Mouse (Mus musculus): Measurements from ENCODE around the gene Nxnl1. TPM values are rescaled to one million over a fixed set of nuclear protein-coding genes. Genes with fewer than 3 reads are reported as not detected.
A peak's percentile ranks its signal among the peaks of the same experiment; 100 is the strongest.

Nxnl1 gene
- 0.10 TPM in 1 of 2 replicates, not detected in the other for polyA plus RNA-seq (2015; fragmentation: Nextera tagmentation; extraction: Ambion mirVana)

DNA sequence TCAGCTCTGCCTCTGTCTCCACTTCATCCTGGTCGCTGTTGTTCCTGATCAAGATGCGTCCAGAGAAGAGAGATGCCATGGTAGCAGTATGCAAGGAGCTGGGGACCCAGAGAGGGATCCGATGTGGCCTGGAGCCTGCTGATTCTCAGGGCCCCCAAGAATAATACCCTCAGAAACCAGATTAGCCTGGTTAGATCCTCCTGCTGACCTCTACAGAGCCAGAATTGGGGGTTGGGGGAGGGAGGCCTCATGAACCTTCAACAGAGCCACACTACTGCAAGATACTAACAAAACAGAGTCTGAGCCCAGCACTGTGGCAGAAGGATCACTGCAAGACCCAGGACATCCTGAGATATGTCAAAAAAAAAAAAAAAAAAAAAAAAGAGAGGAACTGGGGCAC, at the start of gene Nxnl1:
Gene Nxnl1, minus strand, starts transcription at position 101 of the 400 bp plus-strand sequence.
- H3K4me1 ChIP-seq (replicated peaks; ENCODE audit: control insufficient read depth, insufficient read depth, low read length): peaks cover 13% of the 10 kb centered on the region
- H3K36me3 ChIP-seq (ENCODE audit: control insufficient read depth, insufficient read depth, low read length): no peaks in the 10 kb centered on the region
- no peak for ATAC-seq (ENCODE audit: low read depth)
- no peak within 1 kb of the TSS for H3K4me3 ChIP-seq (ENCODE audit: low read length)
- no peak within 1 kb of the TSS for H3K4me2 ChIP-seq (ENCODE audit: low read depth, low read length)
- 0 out of 2 replicates have a peak, but pooled peaks cover 2% of the 10 kb centered on the region for H3K9me3 ChIP-seq (ENCODE audit: control insufficient read depth, low read length)
- H3K9ac ChIP-seq (ENCODE audit: low read length): no peak within 1 kb of the TSS
- 62% methylated on average over 3 of the region's 3 CpGs for WGBS
- H3K27ac ChIP-seq (ENCODE audit: low read length): no peak within 1 kb of the TSS
- peaks cover 15% of the 10 kb centered on the region for H3K27me3 ChIP-seq (ENCODE audit: control insufficient read depth, insufficient read depth, low read depth, low read length)

- WGBS: 35% methylated on average over 4 of the region's 4 CpGs
- Histone ChIP-seq H3K9me3 (ENCODE audit: control insufficient read depth, low read length) (no peaks in the 10 kb centered on the region), H3K36me3 (ENCODE audit: control insufficient read depth, insufficient read depth, low read length) (peaks cover 22% of the 10 kb centered on the region), H3K4me3 (ENCODE audit: low read length) (no peak overlapping the region), H3K9ac (ENCODE audit: low read length) (no peak overlapping the region), H3K4me2 (ENCODE audit: low read depth, low read length) (no peak overlapping the region), H3K27me3 (ENCODE audit: control insufficient read depth, insufficient read depth, low read depth, low read length) (no peaks in the 10 kb centered on the region), H3K4me1 (replicated peaks; ENCODE audit: control insufficient read depth, insufficient read depth, low read length) (peaks cover 12% of the 10 kb centered on the region), H3K27ac (ENCODE audit: low read length) (no peak overlapping the region)
- no peak for ATAC-seq (ENCODE audit: low read depth)
These were observed 47.0 kb upstream of the Nxnl1 start for GRCm38 (mm10) chr8:71613418-71613817.

GRCm38 (mm10) chr8:71612141-71612540, 45.7 kb upstream of the Nxnl1 start:
- Histone ChIP-seq H3K27ac (ENCODE audit: low read length) (no peak overlapping the region), H3K36me3 (ENCODE audit: control insufficient read depth, insufficient read depth, low read length) (peaks cover 10% of the 10 kb centered on the region; the same call in 1 of the 2 replicates), H3K27me3 (ENCODE audit: control insufficient read depth, insufficient read depth, low read depth, low read length) (no peaks in the 10 kb centered on the region), H3K4me3 (ENCODE audit: low read length) (peak overlapping the region; percentile 85), H3K9me3 (ENCODE audit: control insufficient read depth, low read length) (no peaks in the 10 kb centered on the region), H3K4me1 (replicated peaks; ENCODE audit: control insufficient read depth, insufficient read depth, low read length) (peaks cover 12% of the 10 kb centered on the region), H3K9ac (ENCODE audit: low read length) (peak overlapping the region; percentile 88), H3K4me2 (ENCODE audit: low read depth, low read length) (peak overlapping the region; percentile 65)
- WGBS: 25% methylated on average over 5 of the region's 5 CpGs
- ATAC-seq (ENCODE audit: low read depth): no peak

DNA sequence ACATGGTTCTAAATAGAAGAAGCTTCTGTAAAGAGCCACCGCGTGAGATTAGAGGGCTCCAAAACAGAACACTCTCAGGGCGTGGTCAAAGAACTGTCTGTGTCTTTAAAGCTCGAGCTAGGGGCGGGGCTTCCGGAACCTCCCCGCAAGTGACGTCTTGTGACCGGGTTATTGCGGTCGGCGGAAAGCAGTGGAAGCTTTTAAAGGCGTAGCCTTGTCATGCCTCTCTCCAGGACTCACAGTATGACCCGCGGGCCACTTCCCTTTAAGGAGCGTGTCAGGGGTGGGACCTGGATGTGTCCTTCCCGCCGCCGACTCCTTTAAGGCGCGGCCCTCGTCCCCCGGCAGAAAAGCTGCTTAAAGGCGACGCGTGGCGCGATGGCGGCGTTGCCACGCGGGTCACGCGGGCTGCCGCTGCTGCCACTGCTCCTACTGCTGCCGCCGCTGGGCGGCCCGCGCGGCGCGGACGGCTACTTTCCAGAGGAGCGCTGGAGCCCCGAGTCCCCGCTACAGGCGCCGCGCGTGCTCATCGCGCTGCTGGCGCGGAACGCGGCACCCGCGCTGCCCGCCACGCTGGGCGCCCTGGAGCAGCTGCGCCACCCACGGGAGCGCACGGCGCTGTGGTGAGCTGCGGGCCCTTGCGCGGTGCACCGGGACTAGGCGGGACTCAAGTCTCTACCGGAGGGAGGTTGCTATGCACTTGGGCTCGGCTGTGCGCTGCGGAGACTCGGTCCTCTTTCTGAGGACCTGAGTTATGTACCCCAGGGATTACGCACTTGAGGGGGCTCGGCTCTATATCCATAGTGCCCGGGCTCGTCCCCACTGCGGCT, 44.6 kb upstream of the Nxnl1 start, which contains the start of gene Colgalt1:
Gene Colgalt1, plus strand, starts transcription at position 177 of the 830 bp plus-strand sequence.
- H3K4me1 ChIP-seq (replicated peaks; ENCODE audit: control insufficient read depth, insufficient read depth, low read length): peaks cover 12% of the 10 kb centered on the region
- H3K27ac ChIP-seq (ENCODE audit: low read length): peak within 1 kb of the TSS; percentile 84
- no peaks in the 10 kb centered on the region for H3K27me3 ChIP-seq (ENCODE audit: control insufficient read depth, insufficient read depth, low read depth, low read length)
- peak within 1 kb of the TSS; percentile 65 for H3K4me2 ChIP-seq (ENCODE audit: low read depth, low read length)
- ATAC-seq (ENCODE audit: low read depth): peak; percentile 99
- peak within 1 kb of the TSS; percentile 88 for H3K9ac ChIP-seq (ENCODE audit: low read length)
- WGBS: under 1% methylated on average over 81 of the region's 82 CpGs
- H3K36me3 ChIP-seq (ENCODE audit: control insufficient read depth, insufficient read depth, low read length): peaks cover 8% of the 10 kb centered on the region; the same call in 1 of the 2 replicates
- peak within 1 kb of the TSS; percentile 85 for H3K4me3 ChIP-seq (ENCODE audit: low read length)
- no peaks in the 10 kb centered on the region for H3K9me3 ChIP-seq (ENCODE audit: control insufficient read depth, low read length)

GRCm38 (mm10) chr8:71604021-71604420, 37.6 kb upstream of the Nxnl1 start:
- Histone ChIP-seq H3K9me3 (ENCODE audit: control insufficient read depth, low read length) (no peaks in the 10 kb centered on the region), H3K4me1 (replicated peaks; ENCODE audit: control insufficient read depth, insufficient read depth, low read length) (peaks cover 17% of the 10 kb centered on the region), H3K27me3 (ENCODE audit: control insufficient read depth, insufficient read depth, low read depth, low read length) (peaks cover 19% of the 10 kb centered on the region), H3K36me3 (ENCODE audit: control insufficient read depth, insufficient read depth, low read length) (no peaks in the 10 kb centered on the region), H3K4me2 (ENCODE audit: low read depth, low read length) (no peak overlapping the region), H3K27ac (ENCODE audit: low read length) (no peak overlapping the region), H3K9ac (ENCODE audit: low read length) (no peak overlapping the region), H3K4me3 (ENCODE audit: low read length) (no peak overlapping the region)
- no peak for ATAC-seq (ENCODE audit: low read depth)
- 53% methylated on average over 7 of the region's 7 CpGs for WGBS

DNA sequence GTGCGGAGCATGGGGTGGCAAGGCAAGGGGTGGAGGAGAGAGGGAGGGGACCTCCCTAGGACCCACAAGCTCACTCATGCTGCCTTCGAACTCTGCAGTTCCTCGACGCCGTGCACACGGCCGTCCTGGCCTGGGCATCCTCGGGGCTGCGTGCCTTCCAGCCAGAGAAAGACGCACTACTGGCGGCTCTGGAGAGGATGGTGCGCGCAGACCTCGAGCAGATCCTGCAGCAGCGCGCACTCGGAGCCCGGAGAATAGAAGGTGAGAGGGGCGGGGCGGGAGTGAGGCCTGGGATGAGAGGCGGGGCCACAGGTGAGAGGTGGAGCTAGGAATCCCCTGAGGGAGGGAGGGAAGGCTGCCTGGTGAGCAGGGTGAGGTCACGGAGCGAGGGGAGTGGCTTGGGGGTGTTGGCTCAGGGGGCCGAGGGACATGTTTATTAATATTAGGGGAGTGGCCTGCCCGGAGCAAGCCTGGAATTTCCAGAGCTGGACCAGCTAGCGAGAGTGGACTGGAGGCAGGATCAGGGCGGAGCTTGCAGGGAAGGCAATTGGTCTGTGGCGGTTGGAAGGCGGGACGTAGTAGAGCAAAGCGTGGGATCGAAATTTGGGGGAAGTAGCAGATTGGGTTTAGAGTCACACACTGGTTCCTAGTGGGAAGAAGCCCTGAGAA, 36.4 kb upstream of the Nxnl1 start:
- H3K9me3 ChIP-seq (ENCODE audit: control insufficient read depth, low read length): no peaks in the 10 kb centered on the region
- H3K27me3 ChIP-seq (ENCODE audit: control insufficient read depth, insufficient read depth, low read depth, low read length): peaks cover 19% of the 10 kb centered on the region
- ATAC-seq (ENCODE audit: low read depth): peak; percentile 93
- 2% methylated on average over 32 of the region's 32 CpGs for WGBS
- no peaks in the 10 kb centered on the region for H3K36me3 ChIP-seq (ENCODE audit: control insufficient read depth, insufficient read depth, low read length)
- peak overlapping the region; percentile 63 for H3K4me2 ChIP-seq (ENCODE audit: low read depth, low read length)
- H3K9ac ChIP-seq (ENCODE audit: low read length): peak overlapping the region; percentile 50
- H3K27ac ChIP-seq (ENCODE audit: low read length): no peak overlapping the region
- H3K4me3 ChIP-seq (ENCODE audit: low read length): peak overlapping the region; percentile 37
- peaks cover 17% of the 10 kb centered on the region for H3K4me1 ChIP-seq (replicated peaks; ENCODE audit: control insufficient read depth, insufficient read depth, low read length)

- Histone ChIP-seq H3K4me1 (replicated peaks; ENCODE audit: control insufficient read depth, insufficient read depth, low read length) (peaks cover 17% of the 10 kb centered on the region), H3K27ac (ENCODE audit: low read length) (no peak overlapping the region), H3K36me3 (ENCODE audit: control insufficient read depth, insufficient read depth, low read length) (no peaks in the 10 kb centered on the region), H3K4me3 (ENCODE audit: low read length) (peak overlapping the region; percentile 37), H3K4me2 (ENCODE audit: low read depth, low read length) (peak overlapping the region; percentile 63), H3K9ac (ENCODE audit: low read length) (peak overlapping the region; percentile 50), H3K9me3 (ENCODE audit: control insufficient read depth, low read length) (no peaks in the 10 kb centered on the region), H3K27me3 (ENCODE audit: control insufficient read depth, insufficient read depth, low read depth, low read length) (peaks cover 19% of the 10 kb centered on the region)
- 3% methylated on average over 65 of the region's 65 CpGs for WGBS
- peak; percentile 35 for ATAC-seq (ENCODE audit: low read depth)
These were observed 35.7 kb upstream of the Nxnl1 start for GRCm38 (mm10) chr8:71601939-71602665.

GRCm38 (mm10) chr8:71598841-71599240, 32.4 kb upstream of the Nxnl1 start:
- peaks cover 20% of the 10 kb centered on the region for H3K4me1 ChIP-seq (replicated peaks; ENCODE audit: control insufficient read depth, insufficient read depth, low read length)
- no peak overlapping the region for H3K9ac ChIP-seq (ENCODE audit: low read length)
- H3K9me3 ChIP-seq (ENCODE audit: control insufficient read depth, low read length): no peaks in the 10 kb centered on the region
- peaks cover 19% of the 10 kb centered on the region for H3K27me3 ChIP-seq (ENCODE audit: control insufficient read depth, insufficient read depth, low read depth, low read length)
- H3K4me2 ChIP-seq (ENCODE audit: low read depth, low read length): no peak overlapping the region
- ATAC-seq (ENCODE audit: low read depth): no peak
- 88% methylated on average over 5 of the region's 5 CpGs for WGBS
- H3K27ac ChIP-seq (ENCODE audit: low read length): no peak overlapping the region
- H3K36me3 ChIP-seq (ENCODE audit: control insufficient read depth, insufficient read depth, low read length): no peaks in the 10 kb centered on the region
- H3K4me3 ChIP-seq (ENCODE audit: low read length): no peak overlapping the region

- Histone ChIP-seq H3K27ac (ENCODE audit: low read length) (no peak overlapping the region), H3K9me3 (ENCODE audit: control insufficient read depth, low read length) (no peaks in the 10 kb centered on the region), H3K27me3 (ENCODE audit: control insufficient read depth, insufficient read depth, low read depth, low read length) (peaks cover 19% of the 10 kb centered on the region), H3K4me3 (ENCODE audit: low read length) (no peak overlapping the region), H3K9ac (ENCODE audit: low read length) (no peak overlapping the region), H3K4me2 (ENCODE audit: low read depth, low read length) (no peak overlapping the region), H3K4me1 (replicated peaks; ENCODE audit: control insufficient read depth, insufficient read depth, low read length) (peaks cover 21% of the 10 kb centered on the region), H3K36me3 (ENCODE audit: control insufficient read depth, insufficient read depth, low read length) (no peaks in the 10 kb centered on the region)
- ATAC-seq (ENCODE audit: low read depth): no peak
These were observed 32.0 kb upstream of the Nxnl1 start for GRCm38 (mm10) chr8:71598375-71598774.
